Comparison of ENCODE assay signal across 33 mouse cellular contexts in genomic region chr17:64802956-64803275, GRCm38 (mm10). TPM values are rescaled to one million over a fixed set of nuclear protein-coding genes. Genes with fewer than 3 reads are reported as not detected.
DNase-seq lines count a peak whose midpoint lies in the region; ATAC-seq lines count a peak whose summit lies in the region.
"Had no signal": no experiment of that assay in that cellular context is flagged by ENCODE, and none has a peak within 500 bp of the region (broad histone marks: within the 10 kb centered on the region; RNA-seq: fewer than 3 reads in every experiment).

No protein-coding gene starts in this region.

- H3K27ac ChIP-seq in midbrain, embryonic 13.5 days: no peak overlapping the region
- H3K27ac ChIP-seq in midbrain, embryonic 14.5 days (replicated peaks; ENCODE audit: low read depth, low read length): no peak overlapping the region
- no peak overlapping the region for H3K27ac ChIP-seq in forebrain, embryonic 16.5 days (ENCODE audit: low read length)
- H3K27ac ChIP-seq: embryonic facial prominence, embryonic 15.5 days; gastrocnemius, adult 2 months; heart, adult 2 months; hindbrain, embryonic 13.5 days; kidney, embryonic 15.5 days; layer of hippocampus, adult 2 months; left cerebral cortex, adult 2 months; limb, embryonic 15.5 days; liver, embryonic 13.5 days had no signal

- 58% methylated on average over 7 of the region's 7 CpGs for WGBS in midbrain, embryonic 13.5 days
- WGBS in midbrain, embryonic 14.5 days: 67% methylated on average over 7 of the region's 7 CpGs
- 43% methylated on average over 7 of the region's 7 CpGs for WGBS in forebrain, embryonic 16.5 days

- H3K27me3 ChIP-seq in midbrain, embryonic 13.5 days: no peaks in the 10 kb centered on the region
- H3K27me3 ChIP-seq in midbrain, embryonic 14.5 days (ENCODE audit: control insufficient read depth, insufficient read depth, low read length): no peaks in the 10 kb centered on the region
- H3K27me3 ChIP-seq in forebrain, embryonic 16.5 days (replicated peaks; ENCODE audit: control insufficient read depth, insufficient read depth, low read length): no peaks in the 10 kb centered on the region
- H3K27me3 ChIP-seq: embryonic facial prominence, embryonic 15.5 days; hindbrain, embryonic 13.5 days; kidney, embryonic 15.5 days; limb, embryonic 15.5 days; liver, embryonic 13.5 days had no signal

- H3K36me3 ChIP-seq in midbrain, embryonic 13.5 days: no peaks in the 10 kb centered on the region
- H3K36me3 ChIP-seq in midbrain, embryonic 14.5 days (ENCODE audit: control insufficient read depth, insufficient read depth, low read length): no peaks in the 10 kb centered on the region
- no peaks in the 10 kb centered on the region for H3K36me3 ChIP-seq in forebrain, embryonic 16.5 days (ENCODE audit: control insufficient read depth, insufficient read depth)
- H3K36me3 ChIP-seq: embryonic facial prominence, embryonic 15.5 days; hindbrain, embryonic 13.5 days; kidney, embryonic 15.5 days; limb, embryonic 15.5 days; liver, embryonic 13.5 days had no signal

- H3K9ac ChIP-seq in midbrain, embryonic 13.5 days (replicated peaks): no peak overlapping the region
- no peak overlapping the region for H3K9ac ChIP-seq in midbrain, embryonic 14.5 days (replicated peaks; ENCODE audit: low read length)
- H3K9ac ChIP-seq in forebrain, embryonic 16.5 days (replicated peaks; ENCODE audit: low read depth, low read length): no peak overlapping the region
- H3K9ac ChIP-seq: embryonic facial prominence, embryonic 15.5 days; hindbrain, embryonic 13.5 days; kidney, embryonic 15.5 days; limb, embryonic 15.5 days; liver, embryonic 13.5 days had no signal

- peak; percentile 11; the same call in 1 of the 2 replicates for ATAC-seq in midbrain, embryonic 13.5 days
- ATAC-seq in midbrain, embryonic 14.5 days (ENCODE audit: low FRiP score, low TSS enrichment): no peak
- ATAC-seq in forebrain, embryonic 16.5 days: peak; percentile 41; the same call in 1 of the 2 replicates
- ATAC-seq: CD4-positive, CD25-positive, alpha-beta regulatory T cell, adult 4 months; inflammation-experienced regulatory T-cells, adult 6 months had no signal

- no peaks in the 10 kb centered on the region for H3K9me3 ChIP-seq in midbrain, embryonic 13.5 days
- H3K9me3 ChIP-seq in midbrain, embryonic 14.5 days (ENCODE audit: control insufficient read depth, low read length): no peaks in the 10 kb centered on the region
- no peaks in the 10 kb centered on the region for H3K9me3 ChIP-seq in forebrain, embryonic 16.5 days (ENCODE audit: control insufficient read depth, low read length)
- H3K9me3 ChIP-seq: embryonic facial prominence, embryonic 15.5 days; hindbrain, embryonic 13.5 days; kidney, embryonic 15.5 days; limb, embryonic 15.5 days; liver, embryonic 13.5 days had no signal

- H3K4me2 ChIP-seq in midbrain, embryonic 13.5 days (replicated peaks): no peak overlapping the region
- H3K4me2 ChIP-seq in midbrain, embryonic 14.5 days (ENCODE audit: low read length): no peak overlapping the region
- H3K4me2 ChIP-seq in forebrain, embryonic 16.5 days (ENCODE audit: low read length): no peak overlapping the region
- H3K4me2 ChIP-seq: embryonic facial prominence, embryonic 15.5 days; hindbrain, embryonic 13.5 days; limb, embryonic 15.5 days; liver, embryonic 13.5 days had no signal

- peak; percentile 65 for DNase-seq in heart, adult 11 months
- DNase-seq in heart, adult 9 months (ENCODE audit: low spot score in 2 of 2): no peak
- DNase-seq in midbrain, embryonic 14.5 days: no peak
- DNase-seq in cerebellum, postnatal 36 days: no peak
- no peak for DNase-seq in natural killer cell, adult 2 months (ENCODE audit: low spot score in 2 of 2)
- DNase-seq: adrenal gland, postnatal 14 days; cerebellum, adult 11 months; cerebellum, adult 9-10 months; gastrocnemius, adult 2 months; gastrocnemius, postnatal 36 days; heart, adult 2 months; heart, postnatal 36 days; kidney, adult 11 months; kidney, postnatal 36 days; liver, embryonic 13.5 days; lung, adult 18-20 months; lung, postnatal 14 days; right cerebral cortex, postnatal 25 days; thymus, postnatal 14 days had no signal

- peaks cover 25% of the 10 kb centered on the region for H3K4me1 ChIP-seq in midbrain, embryonic 13.5 days (replicated peaks)
- peaks cover 11% of the 10 kb centered on the region for H3K4me1 ChIP-seq in midbrain, embryonic 14.5 days (ENCODE audit: control insufficient read depth, insufficient read depth, low read length)
- peaks cover 6% of the 10 kb centered on the region; the same call in 1 of the 2 replicates for H3K4me1 ChIP-seq in forebrain, embryonic 16.5 days (replicated peaks; ENCODE audit: control insufficient read depth, insufficient read depth, low read length)
- H3K4me1 ChIP-seq: embryonic facial prominence, embryonic 15.5 days; liver, embryonic 13.5 days had no signal

- no peak overlapping the region for H3K4me3 ChIP-seq in midbrain, embryonic 13.5 days (replicated peaks)
- H3K4me3 ChIP-seq in midbrain, embryonic 14.5 days (replicated peaks; ENCODE audit: low read depth, low read length): no peak overlapping the region
- H3K4me3 ChIP-seq in forebrain, embryonic 16.5 days (replicated peaks; ENCODE audit: low read length): no peak overlapping the region
- H3K4me3 ChIP-seq: embryonic facial prominence, embryonic 15.5 days; gastrocnemius, adult 2 months; heart, adult 2 months; hindbrain, embryonic 13.5 days; kidney, embryonic 15.5 days; layer of hippocampus, adult 2 months; left cerebral cortex, adult 2 months; limb, embryonic 15.5 days; liver, embryonic 13.5 days had no signal

RNA-seq across cellular contexts. Expression of gene 4930583I09Rik, which starts 33.0 kb away (rescaled TPM):
- not detected in 2 replicates for polyA plus RNA-seq in midbrain, embryonic 13.5 days (2015; fragmentation: Nextera tagmentation; extraction: Ambion mirVana)
- polyA plus RNA-seq in midbrain, embryonic 14.5 days (2014; fragmentation: Nextera tagmentation; extraction: Ambion mirVana): not detected in 2 replicates
- not detected in 2 replicates for polyA plus RNA-seq in forebrain, embryonic 16.5 days (2015; fragmentation: Nextera tagmentation; extraction: Ambion mirVana)
- polyA plus RNA-seq: embryonic facial prominence, embryonic 15.5 days; heart, adult 2 months; heart, embryonic 16.5 days; hindbrain, embryonic 13.5 days; kidney, embryonic 15.5 days; limb, embryonic 15.5 days; liver, embryonic 13.5 days; neural tube, embryonic 14.5 days; stomach, embryonic 16.5 days; urinary bladder, adult 2 months had no signal
